Mouse (Mus musculus): ENCODE results near the gene Scd2. TPM values are rescaled to one million over a fixed set of nuclear protein-coding genes. Genes with fewer than 3 reads are reported as not detected.
"Not testable (repeated sequence)": the region's sequence is repeated elsewhere in the genome, so short reads cannot be mapped to it uniquely, and the experiment has no call there.

Scd2 gene
- polyA plus RNA-seq, 1 experiment from 2014 or later, result 247 TPM

DNA sequence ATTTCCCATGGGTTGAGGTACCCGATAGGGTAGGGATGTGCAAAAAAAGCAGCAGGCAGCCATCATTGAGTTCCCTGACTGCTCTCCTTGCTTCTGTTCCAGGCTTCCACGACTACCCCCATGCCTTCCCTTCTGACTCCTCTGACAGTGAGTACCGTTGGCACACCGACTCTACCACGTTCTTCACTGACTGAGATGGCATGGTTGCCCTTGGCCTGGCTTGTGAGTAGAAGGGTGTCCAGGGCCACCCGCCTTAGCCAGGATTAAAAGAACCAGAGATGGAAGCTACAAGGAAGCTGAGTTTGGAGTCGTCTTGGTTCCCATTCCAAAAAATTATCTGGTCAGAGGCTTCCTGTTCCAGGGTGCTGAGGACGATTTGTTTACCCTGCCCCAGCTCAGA is 15.5 kb upstream of the Scd2 start:
- Histone ChIP-seq H3K9ac (no peak overlapping the region), H3K4me3 (no peak overlapping the region), H3K36me3 (ENCODE audit: poor library complexity, severe bottlenecking) (no peaks in the 10 kb centered on the region), H3K9me3 (replicated peaks) (no peaks in the 10 kb centered on the region), H3K4me1 (peaks cover 43% of the 10 kb centered on the region), H3K27me3 (no peaks in the 10 kb centered on the region), H3K27ac (no peak overlapping the region), H3K4me2 (no peak overlapping the region)
- WGBS, result 90% methylated on average over 8 of the region's 8 CpGs
- no peak for ATAC-seq

DNA sequence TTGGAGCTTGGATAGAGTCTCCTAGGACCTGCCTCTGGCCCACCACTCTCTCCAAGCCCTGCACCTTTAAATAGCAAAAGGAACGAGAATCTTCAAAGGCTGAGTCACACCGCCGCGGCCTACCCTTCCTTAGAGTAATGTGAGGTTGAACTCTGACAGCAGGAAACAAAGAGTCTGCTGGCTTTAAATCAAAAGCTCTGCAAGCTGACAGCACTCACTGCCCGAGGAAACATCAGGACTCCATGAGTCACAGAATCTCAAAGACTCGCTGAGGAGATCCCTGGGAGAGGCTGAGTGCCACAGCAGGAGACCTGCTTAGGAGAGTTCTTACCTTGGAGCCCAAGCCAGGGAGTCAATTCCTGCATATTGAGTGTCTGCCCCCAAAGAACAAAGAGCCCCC is 12.7 kb upstream of the Scd2 start:
- peaks cover 63% of the 10 kb centered on the region for H3K4me1 ChIP-seq
- H3K27me3 ChIP-seq, result no peaks in the 10 kb centered on the region
- H3K4me3 ChIP-seq, result no peak overlapping the region
- H3K36me3 ChIP-seq (ENCODE audit: poor library complexity, severe bottlenecking), result no peaks in the 10 kb centered on the region
- peak overlapping the region; percentile 63 for H3K27ac ChIP-seq
- no peak overlapping the region for H3K4me2 ChIP-seq
- no peak for ATAC-seq
- no peaks in the 10 kb centered on the region for H3K9me3 ChIP-seq (replicated peaks)
- H3K9ac ChIP-seq, result no peak overlapping the region
- WGBS, result 7% methylated on average over 6 of the region's 6 CpGs

- not testable (repeated sequence) for H3K27me3 ChIP-seq; H3K9me3 ChIP-seq (replicated peaks); H3K36me3 ChIP-seq (ENCODE audit: poor library complexity, severe bottlenecking); ATAC-seq; H3K9ac ChIP-seq; H3K4me3 ChIP-seq
- peak overlapping the region; percentile 27 for H3K4me2 ChIP-seq
- 56% methylated on average over 1 of the region's 1 CpGs for WGBS
- peak overlapping the region; percentile 89; the same call in 1 of the 2 replicates for H3K27ac ChIP-seq
- H3K4me1 ChIP-seq, result peaks cover 54% of the 10 kb centered on the region
Observed at GRCm38 (mm10) chr19:44281825-44282447, 11.5 kb upstream of the Scd2 start.

GRCm38 (mm10) chr19:44282534-44283156 is 10.8 kb upstream of the Scd2 start:
- WGBS, result 17% methylated on average over 9 of the region's 9 CpGs
- H3K27me3 ChIP-seq, result no peaks in the 10 kb centered on the region
- H3K4me1 ChIP-seq, result peaks cover 48% of the 10 kb centered on the region
- H3K9ac ChIP-seq, result peak overlapping the region; percentile 26; the same call in 1 of the 2 replicates
- no peaks in the 10 kb centered on the region for H3K9me3 ChIP-seq (replicated peaks)
- H3K27ac ChIP-seq, result peak overlapping the region; percentile 97
- H3K4me3 ChIP-seq, result no peak overlapping the region
- no peak for ATAC-seq
- no peaks in the 10 kb centered on the region for H3K36me3 ChIP-seq (ENCODE audit: poor library complexity, severe bottlenecking)
- peak overlapping the region; percentile 73 for H3K4me2 ChIP-seq

- Histone ChIP-seq H3K4me3 (peak overlapping the region; percentile 47), H3K4me2 (peak overlapping the region; percentile 73), H3K36me3 (ENCODE audit: poor library complexity, severe bottlenecking) (no peaks in the 10 kb centered on the region), H3K9ac (peak overlapping the region; percentile 39), H3K27ac (peak overlapping the region; percentile 97), H3K27me3 (no peaks in the 10 kb centered on the region), H3K4me1 (peaks cover 48% of the 10 kb centered on the region), H3K9me3 (replicated peaks) (no peaks in the 10 kb centered on the region)
- 19% methylated on average over 15 of the region's 15 CpGs for WGBS
- no peak; the same call in 1 of the 2 replicates for ATAC-seq
Observed at GRCm38 (mm10) chr19:44283157-44284024, 10.1 kb upstream of the Scd2 start.

- peaks cover 51% of the 10 kb centered on the region for H3K4me1 ChIP-seq
- peak overlapping the region; percentile 47 for H3K4me3 ChIP-seq
- no peaks in the 10 kb centered on the region for H3K36me3 ChIP-seq (ENCODE audit: poor library complexity, severe bottlenecking)
- H3K9ac ChIP-seq, result peak overlapping the region; percentile 64
- peak overlapping the region; percentile 73 for H3K4me2 ChIP-seq
- H3K27ac ChIP-seq, result peak overlapping the region; percentile 97
- under 1% methylated on average over 37 of the region's 38 CpGs for WGBS
- H3K9me3 ChIP-seq (replicated peaks), result no peaks in the 10 kb centered on the region
- no peaks in the 10 kb centered on the region for H3K27me3 ChIP-seq
- ATAC-seq, result peak; percentile 99
Observed at GRCm38 (mm10) chr19:44284025-44284695, 9.3 kb upstream of the Scd2 start.

- peaks cover 54% of the 10 kb centered on the region for H3K4me1 ChIP-seq
- H3K9me3 ChIP-seq (replicated peaks), result no peaks in the 10 kb centered on the region
- peak overlapping the region; percentile 97 for H3K27ac ChIP-seq
- peak overlapping the region; percentile 64 for H3K9ac ChIP-seq
- peak overlapping the region; percentile 47 for H3K4me3 ChIP-seq
- H3K36me3 ChIP-seq (ENCODE audit: poor library complexity, severe bottlenecking), result no peaks in the 10 kb centered on the region
- peak overlapping the region; percentile 73 for H3K4me2 ChIP-seq
- ATAC-seq, result peak; percentile 36
- H3K27me3 ChIP-seq, result no peaks in the 10 kb centered on the region
- WGBS, result under 1% methylated on average over 11 of the region's 11 CpGs
Observed at GRCm38 (mm10) chr19:44284723-44285122, 8.8 kb upstream of the Scd2 start.

DNA sequence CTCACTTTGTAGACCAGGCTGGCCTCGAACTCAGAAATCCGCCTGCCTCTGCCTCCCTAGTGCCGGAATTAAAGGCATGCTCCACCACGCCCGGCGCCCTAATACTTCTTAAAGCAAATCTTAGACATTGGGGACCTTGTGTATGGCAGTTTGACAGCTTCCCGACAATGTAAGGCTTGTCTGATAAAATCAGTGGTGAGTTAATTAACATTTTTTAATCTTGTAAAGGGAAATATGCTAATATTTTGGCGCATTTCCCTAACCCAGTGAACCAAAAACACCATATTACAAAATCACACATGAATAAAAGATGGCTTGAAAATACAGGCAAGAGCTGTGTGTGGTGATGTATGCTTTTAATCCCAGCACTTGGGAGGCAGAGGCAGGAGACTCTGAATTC is 7.9 kb upstream of the Scd2 start:
- H3K9me3 ChIP-seq (replicated peaks), result no peaks in the 10 kb centered on the region
- no peak overlapping the region for H3K4me2 ChIP-seq
- H3K27ac ChIP-seq, result no peak overlapping the region
- WGBS, result 89% methylated on average over 8 of the region's 8 CpGs
- no peaks in the 10 kb centered on the region for H3K27me3 ChIP-seq
- no peak overlapping the region for H3K9ac ChIP-seq
- H3K36me3 ChIP-seq (ENCODE audit: poor library complexity, severe bottlenecking), result no peaks in the 10 kb centered on the region
- H3K4me1 ChIP-seq, result peaks cover 48% of the 10 kb centered on the region
- no peak for ATAC-seq
- no peak overlapping the region for H3K4me3 ChIP-seq

DNA sequence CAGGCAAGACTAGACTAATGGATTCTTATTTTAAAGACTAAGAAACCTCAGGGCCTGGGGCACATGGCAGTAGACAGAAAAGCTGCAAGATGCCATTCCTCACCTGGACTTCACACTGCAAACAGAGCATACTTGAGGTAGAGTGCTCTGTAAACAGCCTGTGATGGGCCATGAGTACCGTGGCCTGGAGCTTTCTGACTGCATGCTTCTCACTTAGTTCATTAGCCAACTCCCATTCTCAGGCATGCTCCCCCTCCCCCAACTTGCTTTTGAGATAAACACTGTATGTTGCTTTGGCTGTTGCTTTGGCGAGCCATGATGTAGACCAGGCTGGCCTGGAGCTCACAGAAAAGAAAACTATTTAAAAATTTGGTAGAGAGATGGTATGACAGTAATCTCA is 7.4 kb upstream of the Scd2 start:
- Histone ChIP-seq H3K4me1 (peaks cover 43% of the 10 kb centered on the region), H3K4me2 (no peak overlapping the region), H3K9ac (no peak overlapping the region), H3K27me3 (no peaks in the 10 kb centered on the region), H3K27ac (no peak overlapping the region), H3K36me3 (ENCODE audit: poor library complexity, severe bottlenecking) (no peaks in the 10 kb centered on the region), H3K4me3 (no peak overlapping the region), H3K9me3 (replicated peaks) (no peaks in the 10 kb centered on the region)
- no peak for ATAC-seq
- WGBS, result 55% methylated on average over 2 of the region's 2 CpGs

GRCm38 (mm10) chr19:44287415-44288110 is 5.9 kb upstream of the Scd2 start:
- Histone ChIP-seq H3K4me1 (peaks cover 43% of the 10 kb centered on the region), H3K9me3 (replicated peaks) (no peaks in the 10 kb centered on the region), H3K36me3 (ENCODE audit: poor library complexity, severe bottlenecking) (no peaks in the 10 kb centered on the region), H3K4me2 (no peak overlapping the region), H3K27ac (no peak overlapping the region), H3K27me3 (no peaks in the 10 kb centered on the region), H3K9ac (no peak overlapping the region), H3K4me3 (no peak overlapping the region)
- WGBS, result 88% methylated on average over 11 of the region's 11 CpGs
- no peak for ATAC-seq

DNA sequence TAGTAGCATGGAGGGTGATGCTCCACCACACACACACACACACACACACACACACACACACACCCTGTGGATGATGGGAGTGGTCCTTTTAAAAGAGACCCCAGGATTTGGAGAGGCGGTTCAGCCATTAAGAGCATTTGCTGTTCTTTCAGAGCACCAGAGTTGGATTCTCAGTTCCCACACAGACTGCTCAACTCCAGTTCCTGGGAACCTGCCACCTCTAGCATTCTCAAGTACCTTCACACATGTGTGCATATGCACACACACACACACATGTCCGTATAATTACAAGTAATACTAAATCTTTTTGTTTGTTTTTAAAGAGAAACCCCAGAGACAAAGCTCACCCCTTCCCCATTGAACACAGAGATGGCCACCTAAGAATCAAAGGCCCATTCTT is 1.4 kb upstream of the Scd2 start:
- no peaks in the 10 kb centered on the region for H3K9me3 ChIP-seq (replicated peaks)
- WGBS, result 59% methylated on average over 2 of the region's 2 CpGs
- no peaks in the 10 kb centered on the region for H3K27me3 ChIP-seq
- H3K27ac ChIP-seq, result peak overlapping the region; percentile 99
- H3K4me3 ChIP-seq, result no peak overlapping the region
- H3K4me2 ChIP-seq, result peak overlapping the region; percentile 99; the same call in 1 of the 2 replicates
- no peak overlapping the region for H3K9ac ChIP-seq
- H3K4me1 ChIP-seq, result peaks cover 46% of the 10 kb centered on the region
- no peak for ATAC-seq
- peaks cover 23% of the 10 kb centered on the region for H3K36me3 ChIP-seq (ENCODE audit: poor library complexity, severe bottlenecking)
